Mouse (Mus musculus) E14TG2a.4 (cell line): ENCODE results near the gene Traf3ip1.

Experiments used
- H3K27me3 ChIP-seq: 2 replicates; pipeline ENCODE4 v1.6.1; 2014; ENCODE audit warnings: low read length, control low read depth; ENCODE audit not compliant: insufficient read depth
- H3K36me3 ChIP-seq: 2 replicates; pipeline ENCODE4 v1.6.1; 2014; ENCODE audit warnings: low read length, control low read depth; ENCODE audit not compliant: insufficient read depth
- H3K4me1 ChIP-seq: replicated peaks from 2 replicates; pipeline ENCODE4 v1.6.1; 2014; ENCODE audit warnings: low read depth, low read length, control low read depth
- H3K4me3 ChIP-seq: replicated peaks from 2 replicates; pipeline ENCODE4 v1.5.1; 2014; ENCODE audit warnings: mild to moderate bottlenecking, low read length
- H3K9me3 ChIP-seq: 2 replicates; pipeline ENCODE4 v1.6.1; 2014; ENCODE audit warnings: low read length, control low read depth
- CTCF ChIP-seq: conservative IDR thresholded peaks from 2 replicates; pipeline ENCODE4 v1.5.1; 2014; ENCODE audit warnings: low read length
- NANOG ChIP-seq: IDR thresholded peaks from 2 replicates; pipeline ENCODE4 v1.6.1; 2014; ENCODE audit warnings: borderline replicate concordance, low read length, mixed read lengths
- POU5F1 ChIP-seq: IDR thresholded peaks from 2 replicates; pipeline ENCODE4 v1.6.1; 2014; ENCODE audit warnings: low read length, borderline replicate concordance

The Traf3ip1 gene

GRCm38 (mm10) chr1:91483304-91484010, 11.0 kb upstream of the Traf3ip1 start:
- TF ChIP-seq POU5F1 (no peak), CTCF (peak; percentile 78)
- no peaks in the 10 kb centered on the region for H3K9me3 ChIP-seq
- H3K4me1 ChIP-seq = 0 out of 2 replicates have a peak, but pooled peaks cover 5% of the 10 kb centered on the region
- H3K27me3 ChIP-seq = peaks cover 20% of the 10 kb centered on the region
- no peak overlapping the region for H3K4me3 ChIP-seq
- no peaks in the 10 kb centered on the region for H3K36me3 ChIP-seq

- TF ChIP-seq CTCF (no peak), POU5F1 (no peak), NANOG (no peak)
- Histone ChIP-seq H3K4me1 (0 out of 2 replicates have a peak, but pooled peaks cover 5% of the 10 kb centered on the region), H3K27me3 (peaks cover 20% of the 10 kb centered on the region), H3K4me3 (no peak overlapping the region), H3K9me3 (no peaks in the 10 kb centered on the region), H3K36me3 (no peaks in the 10 kb centered on the region)
These were observed 10.5 kb upstream of the Traf3ip1 start for GRCm38 (mm10) chr1:91484011-91484346.

- no peaks in the 10 kb centered on the region for H3K36me3 ChIP-seq
- H3K4me3 ChIP-seq = no peak overlapping the region
- TF ChIP-seq POU5F1 = no peak
- no peak for TF ChIP-seq NANOG
- no peak for TF ChIP-seq CTCF
- no peaks in the 10 kb centered on the region for H3K9me3 ChIP-seq
- H3K4me1 ChIP-seq = 0 out of 2 replicates have a peak, but pooled peaks cover 5% of the 10 kb centered on the region
- H3K27me3 ChIP-seq = peaks cover 20% of the 10 kb centered on the region
These were observed 9.0 kb upstream of the Traf3ip1 start for GRCm38 (mm10) chr1:91485422-91485821.

GRCm38 (mm10) chr1:91486165-91486564, 8.3 kb upstream of the Traf3ip1 start:
- no peak overlapping the region for H3K4me3 ChIP-seq
- no peaks in the 10 kb centered on the region for H3K36me3 ChIP-seq
- TF ChIP-seq NANOG = no peak
- TF ChIP-seq POU5F1 = no peak
- TF ChIP-seq CTCF = no peak
- H3K4me1 ChIP-seq = 0 out of 2 replicates have a peak, but pooled peaks cover 5% of the 10 kb centered on the region
- H3K9me3 ChIP-seq = no peaks in the 10 kb centered on the region
- H3K27me3 ChIP-seq = peaks cover 17% of the 10 kb centered on the region

- no peaks in the 10 kb centered on the region for H3K36me3 ChIP-seq
- peaks cover 11% of the 10 kb centered on the region; the same call in 1 of the 2 replicates for H3K27me3 ChIP-seq
- TF ChIP-seq CTCF = no peak
- no peak for TF ChIP-seq NANOG
- TF ChIP-seq POU5F1 = no peak
These were observed 4.1 kb upstream of the Traf3ip1 start for GRCm38 (mm10) chr1:91490322-91490721.

GRCm38 (mm10) chr1:91492740-91493139, 1.7 kb upstream of the Traf3ip1 start:
- TF ChIP-seq CTCF (no peak), POU5F1 (no peak), NANOG (no peak)

More at GRCm38 (mm10) chr1:91490322-91490721, 4.1 kb upstream of the Traf3ip1 start:
- H3K4me1 ChIP-seq = peaks cover 22% of the 10 kb centered on the region
- H3K9me3 ChIP-seq = no peaks in the 10 kb centered on the region
- no peak overlapping the region for H3K4me3 ChIP-seq

GRCm38 (mm10) chr1:91493938-91494337, 509 bp upstream of the Traf3ip1 start:
- H3K4me3 ChIP-seq = peak overlapping the region; percentile 90
- H3K9me3 ChIP-seq = no peaks in the 10 kb centered on the region
- peaks cover 28% of the 10 kb centered on the region for H3K4me1 ChIP-seq
- no peaks in the 10 kb centered on the region for H3K27me3 ChIP-seq
- peaks cover 6% of the 10 kb centered on the region; the same call in 1 of the 2 replicates for H3K36me3 ChIP-seq
- TF ChIP-seq POU5F1 = no peak
- no peak for TF ChIP-seq CTCF
- TF ChIP-seq NANOG = no peak

More at GRCm38 (mm10) chr1:91492740-91493139, 1.7 kb upstream of the Traf3ip1 start:
- Histone ChIP-seq H3K27me3 (peaks cover 3% of the 10 kb centered on the region; the same call in 1 of the 2 replicates), H3K36me3 (0 out of 2 replicates have a peak, but pooled peaks cover 1% of the 10 kb centered on the region), H3K4me3 (no peak overlapping the region), H3K4me1 (peaks cover 28% of the 10 kb centered on the region), H3K9me3 (no peaks in the 10 kb centered on the region)

GRCm38 (mm10) chr1:91495321-91495720, 874 bp downstream of the Traf3ip1 start:
- TF ChIP-seq POU5F1 (no peak), NANOG (no peak), CTCF (no peak)
- peaks cover 28% of the 10 kb centered on the region for H3K4me1 ChIP-seq
- peak overlapping the region; percentile 90 for H3K4me3 ChIP-seq
- peaks cover 18% of the 10 kb centered on the region for H3K36me3 ChIP-seq
- no peaks in the 10 kb centered on the region for H3K9me3 ChIP-seq
- no peaks in the 10 kb centered on the region for H3K27me3 ChIP-seq
